Mouse (Mus musculus) erythroid progenitor cell, adult 5-6 weeks (primary cell): ENCODE measurements around the gene Rps6ka5. TPM values are rescaled to one million over a fixed set of nuclear protein-coding genes. Genes with fewer than 3 reads are reported as not detected.

Source experiments
- ATAC-seq: replicated peaks from 2 replicates; pipeline ENCODE4 v1.8.0; 2016; ENCODE audit warnings: moderate number of reproducible peaks, mild to moderate bottlenecking, moderate TSS enrichment, inconsistent platforms; ENCODE audit not compliant: poor library complexity, low FRiP score, severe bottlenecking
- total RNA-seq, 2 experiments: library from RNA; stranded (forward) in 1 of 2; stranded (reverse) in 1 of 2; fragments of 150-400 nt in 1 of 2; fragments of 186-747, 209-891 nt in 1 of 2; gene quantifications; 2 replicates each; pipeline versions ENCODE4 v1.2.3 to v1.2.4; 2015 to 2017; ENCODE audit warnings: low replicate concordance in 2 of 2

Gene Rps6ka5
- total RNA-seq, 2 experiments from 2014 or later = 21.6 to 22.2 TPM

DNA sequence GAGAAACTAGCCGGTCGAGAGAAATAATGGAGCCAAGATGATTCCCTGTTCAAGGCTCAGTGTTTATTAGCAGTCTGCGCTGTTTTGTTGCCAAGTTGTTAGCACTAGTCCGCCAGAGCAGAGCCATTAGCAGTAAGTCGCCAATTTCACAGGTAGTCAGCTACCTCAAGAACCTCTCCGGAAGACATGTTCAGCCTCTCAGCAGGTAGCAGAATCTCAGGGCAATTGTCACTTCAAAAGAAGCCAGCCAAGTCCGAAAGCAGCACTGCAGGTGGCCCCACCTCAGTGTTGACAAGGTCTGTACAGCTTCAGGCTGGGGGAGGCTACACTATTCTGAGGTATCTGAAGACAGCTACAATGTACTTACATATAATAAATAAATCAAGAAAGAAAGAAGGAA is 1.1 kb upstream of the Rps6ka5 start:
- ATAC-seq = no peak

DNA sequence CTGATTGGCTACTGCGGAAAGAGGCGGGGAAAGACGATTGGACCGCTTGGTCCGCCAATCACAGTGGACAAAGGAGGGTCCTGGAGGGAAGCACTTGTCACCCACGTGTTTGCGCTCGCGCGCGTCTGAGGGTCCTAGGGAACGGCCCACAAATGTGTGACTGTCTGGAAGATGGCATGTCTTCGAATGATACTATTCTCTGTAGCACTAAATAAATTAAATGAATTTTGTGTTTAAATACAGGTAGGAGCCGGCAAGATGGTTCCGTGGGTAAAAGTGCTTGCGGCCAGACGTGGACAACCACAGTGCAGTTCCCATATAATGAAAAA is 1.4 kb downstream of the Rps6ka5 start:
- ATAC-seq = no peak

DNA sequence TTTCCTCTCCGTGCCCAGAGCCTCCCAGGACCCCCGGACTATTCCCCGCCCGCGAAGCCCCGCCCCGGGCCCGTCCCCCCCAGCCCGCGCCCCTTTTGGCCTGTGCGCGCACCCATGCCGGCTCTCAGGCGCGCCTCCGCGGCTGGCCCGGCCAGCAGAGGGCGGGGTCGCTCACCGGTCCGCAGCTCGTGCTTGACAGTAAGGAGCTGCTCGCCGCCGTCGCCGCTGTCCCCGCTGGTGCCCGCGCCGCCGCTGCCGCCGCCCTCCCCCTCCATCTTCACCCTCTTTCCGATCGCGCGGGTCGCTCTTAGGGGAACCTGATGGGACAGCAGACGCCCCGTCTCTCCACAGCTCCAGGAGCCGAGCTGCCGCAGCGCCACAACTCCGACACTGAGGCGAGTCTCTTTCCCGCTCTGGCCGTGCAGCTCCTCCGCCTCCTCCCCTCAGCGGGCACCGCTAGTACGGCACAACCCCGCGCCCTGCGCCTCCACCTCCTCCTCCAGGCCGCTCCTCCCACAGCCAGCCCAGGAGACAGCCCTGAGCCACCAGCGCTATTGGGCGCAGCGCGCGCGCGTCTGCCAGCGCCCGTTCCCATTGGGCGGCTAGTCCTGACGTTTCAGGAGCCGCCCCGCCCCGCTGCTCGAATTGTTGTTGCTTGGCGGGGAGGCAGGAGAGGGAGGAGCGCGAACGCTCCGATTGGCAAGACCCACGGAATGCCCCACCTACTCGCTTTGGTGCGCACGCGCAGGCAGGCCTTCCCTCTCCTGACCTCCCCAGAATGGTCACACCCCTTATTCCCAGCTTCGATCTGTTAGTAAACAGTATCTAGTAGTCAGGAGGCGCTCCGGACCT is 2.0 kb downstream of the Rps6ka5 start:
- ATAC-seq = peak; percentile 94

DNA sequence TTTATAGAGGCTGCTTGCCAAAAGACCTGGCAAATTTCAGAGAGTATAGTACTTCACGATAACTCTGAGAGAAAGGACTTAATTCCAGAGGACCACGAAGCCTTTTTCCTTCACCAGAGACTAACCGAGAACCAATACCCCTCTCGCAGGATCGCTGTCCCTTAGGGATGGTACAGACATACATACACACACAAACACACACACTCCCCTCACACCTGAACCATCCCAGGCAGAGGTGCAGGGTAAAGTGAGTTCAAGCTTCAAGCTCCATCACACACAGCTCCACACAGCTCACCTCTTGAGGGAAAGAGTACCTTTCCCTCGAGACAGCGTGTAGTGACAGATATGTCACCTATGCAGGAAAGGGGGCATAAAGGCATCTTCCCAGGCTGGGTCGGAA is 2.6 kb downstream of the Rps6ka5 start:
- ATAC-seq = no peak

DNA sequence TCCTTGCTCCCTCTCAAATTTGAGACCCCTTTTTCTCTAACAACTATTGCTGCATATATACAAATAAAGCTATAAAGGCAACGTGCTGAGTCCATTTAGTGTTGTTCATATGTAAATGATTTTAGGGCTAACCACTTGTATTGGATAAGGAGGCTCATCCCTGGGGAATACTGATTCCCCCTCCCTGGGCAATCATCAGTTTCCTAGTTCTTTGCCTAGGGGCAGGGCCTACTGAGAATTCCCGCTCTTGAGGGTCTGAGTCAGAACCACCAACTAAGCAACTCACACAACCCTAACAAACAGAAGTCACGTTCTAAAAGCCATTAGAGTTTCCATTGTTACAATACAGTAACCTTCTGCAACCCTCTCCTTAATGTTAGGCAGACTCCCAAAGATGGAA is 6.0 kb downstream of the Rps6ka5 start:
- no peak for ATAC-seq

DNA sequence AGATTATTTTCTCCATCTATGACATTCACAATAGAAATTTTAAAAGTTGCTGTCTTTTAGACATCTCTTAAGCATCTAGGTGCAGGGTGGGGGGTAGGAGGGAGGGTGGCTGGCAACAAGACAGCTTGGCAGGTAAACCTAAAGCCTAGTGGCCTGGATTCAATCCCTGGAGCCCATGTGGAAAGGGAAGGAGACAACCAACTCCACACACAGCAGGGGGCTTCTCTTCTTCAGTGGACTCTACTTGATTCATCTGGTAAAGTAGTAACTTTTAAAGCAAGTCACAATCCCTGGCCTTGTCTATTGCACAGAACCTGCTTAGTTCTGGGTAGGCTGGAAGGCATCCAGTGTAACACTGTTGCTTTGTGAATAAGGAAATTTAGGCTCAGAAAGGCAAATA is 9.3 kb downstream of the Rps6ka5 start:
- ATAC-seq = no peak

DNA sequence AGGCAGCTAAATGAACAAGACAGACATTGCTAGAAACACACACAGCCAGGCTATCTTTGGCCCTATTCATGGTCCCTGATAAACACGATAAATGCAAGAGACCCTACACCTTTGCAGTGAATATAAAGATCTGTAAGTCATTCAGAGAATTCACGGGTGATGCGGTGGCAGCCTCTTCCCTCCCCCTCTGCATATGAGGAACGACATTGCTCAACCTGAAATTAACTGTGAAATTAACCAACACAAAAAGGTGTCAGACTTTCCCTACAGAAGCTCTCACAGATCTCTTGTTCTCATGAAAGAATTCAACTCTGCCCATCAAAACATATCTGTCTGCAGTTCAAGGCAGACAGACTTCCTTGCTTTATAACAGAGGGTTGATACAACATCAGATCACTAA is 9.8 kb downstream of the Rps6ka5 start:
- ATAC-seq = no peak

DNA sequence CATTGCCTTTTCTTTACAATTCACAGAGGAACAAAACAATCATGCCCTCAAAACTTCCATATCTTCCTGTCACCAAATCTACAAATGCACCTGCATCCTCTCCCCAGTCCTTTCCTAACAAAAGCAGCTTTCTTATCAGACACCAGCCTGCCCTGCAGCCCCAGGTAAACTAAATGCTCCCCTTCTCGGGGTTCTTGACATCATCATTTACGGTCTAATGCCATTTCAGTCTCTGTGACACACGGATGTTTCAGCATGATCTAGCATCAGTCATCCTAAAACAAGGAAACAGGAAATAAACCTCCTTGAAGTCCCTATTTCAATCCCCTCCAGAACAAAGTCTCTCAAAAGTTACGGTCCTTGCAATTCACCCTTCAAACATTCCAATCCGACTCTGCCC is 15.0 kb downstream of the Rps6ka5 start:
- no peak for ATAC-seq

DNA sequence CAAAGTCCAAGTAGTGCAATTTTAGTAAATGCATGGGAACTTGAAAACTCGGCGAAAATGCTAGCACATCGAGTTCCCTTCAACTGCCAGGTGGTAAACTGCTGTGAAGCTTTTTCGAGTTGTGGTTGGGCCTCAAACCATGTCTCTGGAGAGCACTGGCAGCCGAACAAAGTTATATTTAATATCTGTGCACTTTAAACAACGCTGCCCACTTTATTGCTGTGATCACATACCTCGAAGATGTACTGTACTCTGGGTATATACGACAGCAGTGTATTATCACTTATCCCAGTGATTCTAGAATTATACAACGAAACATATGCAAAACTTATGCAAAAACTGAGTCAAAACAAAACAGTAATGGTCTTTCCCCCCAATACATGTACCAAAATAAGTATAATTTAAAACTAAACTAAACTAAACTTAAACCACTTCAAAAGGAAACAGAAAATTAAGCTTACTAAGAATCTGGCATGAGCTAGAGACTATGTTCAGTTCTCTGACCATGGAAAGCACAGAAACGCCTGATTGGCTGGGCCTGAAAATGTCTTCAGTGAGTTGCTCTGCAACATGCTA is 15.6 kb downstream of the Rps6ka5 start:
- ATAC-seq = no peak

DNA sequence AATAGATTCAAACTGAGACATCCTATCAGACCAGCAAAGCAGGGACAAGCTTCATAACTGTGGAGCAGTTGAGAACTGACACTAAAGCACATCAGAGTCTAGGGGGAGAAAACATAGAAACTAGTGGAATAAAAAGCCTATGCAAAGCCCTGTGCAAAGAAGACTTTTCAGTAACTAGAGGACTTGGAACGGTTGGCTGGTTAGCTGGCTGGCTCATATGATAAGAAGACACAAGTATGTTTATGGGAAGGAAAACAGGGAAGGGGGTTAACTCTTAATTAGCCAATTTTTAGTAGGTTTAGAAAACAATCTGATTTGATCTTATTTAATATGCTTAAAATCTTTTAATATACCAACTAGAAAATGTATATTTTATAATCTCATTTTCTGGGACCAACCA is 16.4 kb downstream of the Rps6ka5 start:
- ATAC-seq = no peak

DNA sequence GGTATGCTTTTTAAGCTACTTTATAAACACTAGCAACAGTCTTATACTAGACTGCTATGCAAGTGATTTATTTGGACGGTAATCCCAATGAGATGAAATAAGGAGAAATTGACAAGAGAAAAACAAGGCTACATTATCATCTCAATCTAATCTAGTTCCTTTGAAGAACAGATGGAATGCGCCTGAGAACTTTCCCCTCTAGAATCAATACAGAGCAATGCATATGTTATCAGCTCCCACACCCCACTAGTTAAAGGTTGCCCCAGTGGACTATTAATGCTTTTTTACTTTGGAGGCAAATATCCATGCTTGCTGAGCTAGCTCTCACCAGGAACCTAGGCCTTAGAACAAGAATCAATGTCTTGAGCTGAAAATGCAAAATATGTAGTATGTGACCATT is 19.5 kb downstream of the Rps6ka5 start:
- no peak for ATAC-seq

DNA sequence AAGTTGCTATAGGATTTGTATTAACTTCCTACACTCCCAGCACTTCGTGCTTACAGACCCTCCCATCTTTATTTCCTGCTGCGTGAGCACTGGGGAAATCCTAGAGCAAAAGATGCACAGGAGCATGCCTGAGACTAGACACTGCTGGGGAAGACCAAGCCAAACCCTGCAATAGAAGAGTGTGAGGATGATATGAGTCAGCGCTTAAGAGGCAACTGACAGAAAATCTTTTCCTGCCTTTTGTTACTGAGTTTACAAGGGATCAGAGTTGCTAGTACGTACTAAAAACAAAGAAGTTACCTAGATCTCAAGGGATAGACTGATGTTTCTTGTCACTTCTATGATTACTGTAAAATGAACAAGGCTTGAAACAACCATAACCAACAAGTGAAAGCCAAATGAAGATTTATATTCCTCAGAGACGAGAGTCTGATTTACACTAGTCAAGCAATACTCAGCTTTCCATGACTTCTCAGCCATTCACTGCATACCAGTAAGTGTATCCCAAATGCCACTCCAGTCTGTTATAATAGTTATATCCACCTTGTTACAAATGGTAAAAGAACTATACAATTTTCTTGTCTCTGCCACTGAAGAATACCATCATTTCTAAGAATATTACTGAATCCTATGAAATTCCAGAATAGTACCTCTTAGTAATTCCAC is 21.6 kb downstream of the Rps6ka5 start:
- ATAC-seq = no peak

DNA sequence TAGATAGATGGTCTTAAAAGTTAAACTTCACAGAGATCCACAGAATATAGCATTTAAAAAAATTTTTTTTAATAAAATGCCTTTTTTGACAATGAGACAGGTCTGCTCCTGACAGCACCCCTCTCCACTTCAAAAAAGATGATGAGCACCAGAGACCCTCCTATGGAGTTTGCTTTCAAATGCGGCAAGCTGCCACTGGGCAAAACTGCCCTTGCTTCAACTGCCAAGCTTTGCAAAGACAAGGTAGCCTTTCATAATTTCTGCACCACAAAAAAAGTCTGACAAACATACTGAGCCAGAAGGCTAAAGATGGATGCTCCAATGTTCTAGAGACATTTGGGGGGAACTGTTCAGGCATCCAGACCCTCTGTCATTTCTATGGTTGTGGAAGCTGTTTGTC is 28.8 kb downstream of the Rps6ka5 start:
- no peak for ATAC-seq

DNA sequence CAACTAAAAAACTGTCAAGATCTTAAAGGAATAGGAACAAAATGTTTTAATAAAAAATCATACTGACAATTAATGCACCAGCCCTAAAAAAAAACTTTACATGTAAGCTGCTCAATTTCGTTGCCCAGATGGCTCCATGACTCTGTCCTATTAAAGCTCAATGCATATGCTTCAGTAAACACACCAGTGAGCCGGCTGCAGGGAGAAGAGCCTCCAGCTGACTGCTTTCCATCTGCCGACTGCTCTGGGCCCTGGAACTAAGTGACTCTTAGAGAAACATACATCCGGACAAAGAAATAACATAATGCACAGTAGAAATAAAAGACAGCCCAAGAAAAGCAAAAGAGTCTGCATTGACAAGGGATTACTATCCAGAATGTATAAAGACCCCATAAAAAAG is 30.2 kb downstream of the Rps6ka5 start:
- ATAC-seq = no peak

DNA sequence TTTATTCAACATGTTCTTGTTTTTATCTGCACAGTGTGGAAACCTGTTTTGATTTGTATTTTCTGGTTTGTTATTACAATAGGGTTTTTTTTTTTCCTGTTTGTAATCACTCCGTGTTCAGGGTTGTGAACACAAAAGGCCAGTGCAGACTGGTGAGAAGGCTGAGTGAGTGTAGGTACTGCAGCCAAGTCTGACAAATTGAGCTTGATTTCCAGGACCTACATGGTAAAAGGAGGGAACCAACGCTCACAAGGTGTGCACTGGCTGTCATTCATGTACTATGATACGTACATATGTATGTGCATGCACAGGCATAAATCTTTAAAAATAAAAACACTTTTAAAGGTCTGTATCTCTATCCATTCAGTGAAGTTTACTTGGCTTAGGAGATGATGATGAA is 31.5 kb downstream of the Rps6ka5 start:
- ATAC-seq = no peak

DNA sequence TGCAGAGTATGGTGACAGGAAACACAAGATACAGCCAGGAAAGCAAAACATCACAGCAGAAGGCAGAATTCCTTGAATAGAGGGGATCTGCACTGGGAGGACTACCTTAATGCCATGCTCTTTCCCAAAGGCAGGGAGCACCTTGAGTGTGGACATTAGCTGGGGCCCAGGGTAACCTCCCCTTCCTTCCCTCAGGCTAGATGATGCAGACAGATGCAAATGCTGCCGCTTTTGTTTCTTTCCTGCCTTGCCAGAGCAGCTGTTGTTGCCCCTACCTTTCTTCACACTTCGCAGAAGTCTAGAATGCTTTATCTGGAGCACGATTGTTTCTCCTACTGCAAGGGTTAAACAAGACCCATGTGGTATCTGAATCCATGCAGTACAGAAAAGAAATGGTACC is 34.6 kb downstream of the Rps6ka5 start:
- no peak for ATAC-seq

DNA sequence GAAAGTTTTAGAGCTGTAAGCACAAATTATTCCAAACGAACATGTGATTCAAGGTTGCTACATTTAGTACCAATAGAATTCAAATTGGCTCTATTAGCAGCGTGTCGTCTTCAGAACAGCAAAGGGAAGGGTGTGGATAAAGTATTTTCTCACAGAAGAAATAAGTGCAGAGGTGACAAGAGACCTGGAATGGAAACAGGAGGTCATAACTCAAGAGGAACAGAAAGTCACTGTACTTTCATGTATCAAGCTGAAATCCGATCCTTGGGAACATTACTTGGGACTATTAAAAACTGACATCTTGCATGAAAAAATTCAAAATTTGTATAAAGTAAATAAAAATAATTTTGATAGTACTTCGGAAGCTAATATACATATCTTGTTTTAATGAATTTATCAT is 36.3 kb downstream of the Rps6ka5 start:
- no peak for ATAC-seq

DNA sequence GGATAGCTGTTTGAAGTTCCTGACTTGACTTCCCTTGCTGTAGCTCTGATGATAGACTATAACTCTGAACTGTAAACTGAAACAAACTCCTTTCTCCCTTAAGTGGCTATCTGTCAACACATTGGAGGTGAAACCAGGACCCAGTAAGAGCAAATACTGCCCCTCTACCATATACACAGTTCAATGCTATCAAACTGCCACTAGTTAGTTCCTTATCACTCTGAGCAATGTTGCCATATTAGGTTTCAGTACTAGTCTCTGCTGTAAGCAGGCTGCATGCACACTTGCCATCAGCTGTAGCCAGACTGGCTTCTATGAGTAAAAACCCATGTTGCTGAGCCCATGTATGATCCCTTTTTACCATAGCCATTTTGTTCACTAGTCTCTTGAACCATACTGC is 38.6 kb downstream of the Rps6ka5 start:
- no peak for ATAC-seq

DNA sequence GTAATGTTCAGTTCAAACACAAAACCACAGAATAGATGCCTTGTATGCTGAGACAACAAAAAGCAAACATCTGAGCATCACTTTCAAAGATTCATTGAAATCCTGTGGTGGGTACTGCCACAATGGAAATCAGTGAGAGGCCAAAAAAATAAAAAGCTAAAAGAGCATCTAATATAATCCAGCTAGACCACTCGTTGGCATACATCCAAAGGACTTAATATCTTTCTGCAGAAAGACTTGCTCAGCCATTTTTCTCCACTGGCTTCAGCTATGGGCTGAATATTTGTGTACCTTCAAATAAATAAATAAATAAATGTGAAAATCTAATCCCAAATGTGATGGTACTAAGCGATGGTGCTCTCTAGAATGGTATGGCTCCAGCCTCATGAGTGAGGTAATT is 39.8 kb downstream of the Rps6ka5 start:
- ATAC-seq = no peak

DNA sequence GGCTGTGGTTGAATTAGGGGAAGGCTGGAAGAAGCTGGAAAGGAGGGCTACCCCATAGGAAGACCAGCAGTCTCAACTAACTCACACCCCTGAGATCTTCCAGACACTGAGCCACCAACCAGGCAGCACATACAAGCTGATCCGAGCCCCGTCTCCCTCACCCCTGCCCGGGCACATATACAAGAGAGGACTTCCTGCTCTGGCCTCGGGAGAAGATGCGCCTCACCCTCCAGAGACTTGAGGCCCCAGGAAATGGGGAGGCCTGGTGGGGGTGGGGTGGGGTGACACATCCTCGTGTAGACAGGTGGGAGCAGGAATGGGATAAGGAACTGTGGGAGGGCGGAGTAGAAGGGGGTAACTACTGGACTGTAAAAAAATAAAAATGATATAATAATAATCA is 45.0 kb downstream of the Rps6ka5 start:
- ATAC-seq = no peak

DNA sequence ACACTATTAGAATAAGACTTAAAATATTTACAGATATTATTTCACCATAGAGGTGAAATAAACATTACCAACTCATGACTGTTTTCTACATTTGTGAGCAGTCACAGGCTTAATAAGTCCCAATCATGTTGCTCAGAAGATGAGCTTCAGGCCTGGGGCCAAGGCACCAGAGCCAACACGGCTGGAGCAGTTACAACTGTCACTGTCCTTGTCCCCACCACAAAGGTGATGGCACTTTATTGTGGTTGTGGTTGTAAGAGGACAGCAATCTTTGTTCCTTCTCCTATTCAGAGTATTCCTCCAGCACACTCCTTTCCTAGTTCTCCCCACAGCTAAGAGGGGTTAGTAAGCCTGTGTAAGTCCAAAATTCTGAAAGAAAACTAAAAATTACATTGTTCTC is 45.5 kb downstream of the Rps6ka5 start:
- no peak for ATAC-seq
